Mouse (Mus musculus): ENCODE results near the gene Znhit1.

- no peak for TF ChIP-seq CTCF (conservative IDR thresholded peaks at IDR 0.05; ENCODE audit: low read length)
- no peak for TF ChIP-seq POU5F1 (IDR thresholded peaks at IDR 0.05; ENCODE audit: borderline replicate concordance, low read length)
These were observed 22.1 kb downstream of the Znhit1 start for GRCm38 (mm10) chr5:136965686-136966085.

All from E14TG2a.4 (cell line).